Mouse (Mus musculus) E14TG2a.4 (cell line): ENCODE data around the gene Pom121l2.

Source experiments
- CTCF ChIP-seq: conservative IDR thresholded peaks from 2 replicates; pipeline ENCODE4 v1.5.1; 2014; ENCODE audit warnings: low read length
- NANOG ChIP-seq: IDR thresholded peaks from 2 replicates; pipeline ENCODE4 v1.6.1; 2014; ENCODE audit warnings: borderline replicate concordance, low read length, mixed read lengths

DNA sequence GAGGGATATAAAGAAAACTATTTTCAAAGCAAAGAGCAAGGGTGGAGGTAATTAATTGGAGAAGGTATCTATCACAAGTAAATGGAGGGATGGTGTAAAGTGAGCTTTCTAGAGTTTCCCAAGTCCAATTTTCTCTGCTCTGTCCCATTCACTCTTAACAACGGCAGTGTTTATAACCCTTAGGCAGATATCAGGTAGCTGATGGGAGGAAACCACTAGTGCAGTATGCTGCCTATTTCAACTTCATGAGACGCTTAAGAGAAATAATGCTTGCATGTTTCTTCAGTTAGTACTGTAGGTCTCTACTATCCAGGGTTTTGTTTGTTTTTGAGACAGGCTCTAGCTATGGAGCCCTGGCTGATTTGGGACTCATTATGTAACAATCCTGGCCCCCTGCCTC lies 56.4 kb downstream of the Pom121l2 start:
- TF ChIP-seq CTCF (no peak), NANOG (no peak)
